Comparison of ENCODE assay signal across 20 mouse cellular contexts in the genomic region with DNA sequence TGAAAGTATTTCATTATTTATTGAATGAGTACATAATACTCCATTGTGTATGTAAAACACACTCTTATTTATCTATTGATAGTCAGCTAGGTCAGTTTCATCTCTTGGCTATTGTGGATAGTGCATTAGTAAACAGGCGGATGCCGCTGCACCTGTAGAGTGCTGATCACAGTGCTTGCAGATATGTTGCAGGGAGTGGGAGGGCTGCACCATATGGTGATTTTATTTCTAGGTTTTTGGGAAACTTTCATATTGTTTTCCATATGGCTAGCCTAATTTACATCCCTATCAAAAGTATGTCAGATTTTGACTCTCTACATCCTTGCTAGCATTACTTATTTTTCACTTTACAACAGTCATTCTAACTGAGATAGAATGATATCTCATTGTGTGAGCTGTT.
A peak's percentile ranks its signal among the peaks of the same experiment; 100 is the strongest.
DNase-seq lines count a peak whose midpoint lies in the region; ATAC-seq lines count a peak whose summit lies in the region.
"Had no signal": no experiment of that assay in that cellular context is flagged by ENCODE, and none has a peak within 500 bp of the region (broad histone marks: within the 10 kb centered on the region; RNA-seq: fewer than 3 reads in every experiment).

No protein-coding gene starts in this region.

- H3K27ac ChIP-seq in heart, embryonic 11.5 days (ENCODE audit: low read depth, low read length): no peak overlapping the region
- H3K27ac ChIP-seq: embryonic facial prominence, embryonic 10.5 days; embryonic facial prominence, embryonic 12.5 days; forebrain, embryonic 13.5 days; forebrain, embryonic 15.5 days had no signal

- H3K27me3 ChIP-seq in heart, embryonic 11.5 days (ENCODE audit: control insufficient read depth, insufficient read depth, low read length): no peaks in the 10 kb centered on the region
- H3K27me3 ChIP-seq: embryonic facial prominence, embryonic 12.5 days; forebrain, embryonic 13.5 days; forebrain, embryonic 15.5 days had no signal

- 93% methylated on average over 2 of the region's 2 CpGs for WGBS in heart, embryonic 11.5 days (ENCODE audit: insufficient replicate concordance)

- DNase-seq in heart, adult 11 months: peak; percentile 21
- DNase-seq in layer of hippocampus, adult 9-11 months: peak; percentile 34
- DNase-seq in layer of hippocampus, postnatal 25 days (ENCODE audit: extremely low spot score in 1 of 2, low spot score in 1 of 2): no peak
- DNase-seq in right cerebral cortex, adult 18-20 months: peak; percentile 35
- no peak for DNase-seq in right cerebral cortex, postnatal 14 days
- DNase-seq in brain, adult 2 months (ENCODE audit: low read depth, low spot score): peak; percentile 65
- no peak for DNase-seq in thymus, postnatal 10 days (ENCODE audit: low spot score in 2 of 2)
- DNase-seq: adrenal gland, adult 2 months; adrenal gland, postnatal 10 days; adrenal gland, postnatal 25 days; cerebellum, adult 11-12 months; cerebellum, adult 2 months; cerebellum, adult 9-10 months; cerebellum, postnatal 10 days; cerebellum, postnatal 25 days had no signal

- no peak overlapping the region for H3K4me3 ChIP-seq in heart, embryonic 11.5 days (ENCODE audit: low read depth, low read length)
- H3K4me3 ChIP-seq: embryonic facial prominence, embryonic 10.5 days; embryonic facial prominence, embryonic 12.5 days; forebrain, embryonic 13.5 days; forebrain, embryonic 15.5 days had no signal

- H3K4me2 ChIP-seq in heart, embryonic 11.5 days: no peak overlapping the region
- H3K4me2 ChIP-seq: embryonic facial prominence, embryonic 12.5 days; forebrain, embryonic 13.5 days; forebrain, embryonic 15.5 days had no signal

- H3K36me3 ChIP-seq in heart, embryonic 11.5 days (ENCODE audit: control insufficient read depth, insufficient read depth, low read length): no peaks in the 10 kb centered on the region
- H3K36me3 ChIP-seq: embryonic facial prominence, embryonic 10.5 days; embryonic facial prominence, embryonic 12.5 days; forebrain, embryonic 15.5 days had no signal

- H3K4me1 ChIP-seq in heart, embryonic 11.5 days (ENCODE audit: control insufficient read depth, insufficient read depth, low read length): no peaks in the 10 kb centered on the region
- H3K4me1 ChIP-seq: embryonic facial prominence, embryonic 10.5 days; embryonic facial prominence, embryonic 12.5 days; forebrain, embryonic 13.5 days; forebrain, embryonic 15.5 days had no signal

- no peak overlapping the region for H3K9ac ChIP-seq in heart, embryonic 11.5 days (ENCODE audit: low read depth, low read length)
- H3K9ac ChIP-seq: embryonic facial prominence, embryonic 12.5 days; forebrain, embryonic 15.5 days had no signal

- no peak for ATAC-seq in heart, embryonic 11.5 days (replicated peaks; ENCODE audit: insufficient number of reproducible peaks, low FRiP score, low TSS enrichment)
- ATAC-seq: forebrain, embryonic 13.5 days; forebrain, embryonic 15.5 days had no signal

- H3K9me3 ChIP-seq in heart, embryonic 11.5 days (replicated peaks; ENCODE audit: control insufficient read depth, low read length): no peaks in the 10 kb centered on the region
- H3K9me3 ChIP-seq: embryonic facial prominence, embryonic 10.5 days; embryonic facial prominence, embryonic 12.5 days; forebrain, embryonic 13.5 days; forebrain, embryonic 15.5 days had no signal

Comparison
In these comparisons a context has a peak if more than half of its experiments do, and no peak if none do; other contexts are left out.
1. DNase-seq: peak in heart, adult 11 months (single experiment), layer of hippocampus, adult 9-11 months (single experiment), right cerebral cortex, adult 18-20 months (single experiment) and brain, adult 2 months (single experiment); none in layer of hippocampus, postnatal 25 days (0 of 2), right cerebral cortex, postnatal 14 days (single experiment) and thymus, postnatal 10 days (0 of 2).